Mouse (Mus musculus) liver, embryonic 16.5 days (tissue): Measurements from ENCODE around the gene Zbtb17. TPM values are rescaled to one million over a fixed set of nuclear protein-coding genes. Genes with fewer than 3 reads are reported as not detected.
A peak's percentile ranks its signal among the peaks of the same experiment; 100 is the strongest.

Experiments
- ATAC-seq: fragments of 200-750 bp; cut with Nextera tagmentation; 2 replicates; pipeline ENCODE4 v1.8.0; 2017; ENCODE audit warnings: low read depth, mild to moderate bottlenecking, moderate number of reproducible peaks, moderate library complexity
- H3K27ac ChIP-seq: fragments of 300-500 bp; sonication (generic); 2 replicates; pipeline ENCODE4 v1.5.1; 2014; ENCODE audit warnings: mild to moderate bottlenecking, low read length
- H3K27me3 ChIP-seq: fragments of 300-500 bp; sonication (generic); 2 replicates; pipeline ENCODE4 v1.6.1; 2014; ENCODE audit warnings: low read depth, low read length, mixed read lengths; ENCODE audit not compliant: control insufficient read depth, insufficient read depth
- H3K36me3 ChIP-seq: fragments of 300-500 bp; sonication (generic); 2 replicates; pipeline ENCODE4 v1.6.1; 2014; ENCODE audit warnings: mild to moderate bottlenecking; ENCODE audit not compliant: control insufficient read depth, insufficient read depth
- H3K4me1 ChIP-seq: fragments of 300-500 bp; sonication (generic); 2 replicates; pipeline ENCODE4 v1.6.1; 2014; ENCODE audit warnings: low read depth, low read length, mixed read lengths; ENCODE audit not compliant: control insufficient read depth
- H3K4me2 ChIP-seq: fragments of 300-500 bp; sonication (generic); 2 replicates; pipeline ENCODE4 v1.6.1; 2014; ENCODE audit warnings: low read depth, low read length, mixed read lengths
- H3K4me3 ChIP-seq: fragments of 300-500 bp; sonication (generic); 2 replicates; pipeline ENCODE4 v1.5.1; 2014; ENCODE audit warnings: low read depth, mild to moderate bottlenecking, low read length
- H3K9ac ChIP-seq: fragments of 300-500 bp; sonication (generic); 2 replicates; pipeline ENCODE4 v1.6.1; 2014; ENCODE audit warnings: low read depth, low read length
- H3K9me3 ChIP-seq: fragments of 300-500 bp; sonication (generic); replicated peaks from 2 replicates; pipeline ENCODE4 v1.6.1; 2016; ENCODE audit warnings: low read length; ENCODE audit not compliant: control insufficient read depth
- WGBS: fragments of 180-500 bp; shearing (Covaris S2); extraction: QIAGEN DNeasy Blood & Tissue Kit; methylation state at CpG from one replicate; pipeline ENCODE4 v1.1.7; 2014; ENCODE audit not compliant: insufficient replicate concordance; 5-methylcytosine and 5-hydroxymethylcytosine counted together
- polyA plus RNA-seq: library from polyadenylated mRNA; unstranded; fragments of >200 nt; fragmentation: Nextera tagmentation; extraction: Ambion mirVana; gene quantifications from 2 replicates; pipeline ENCODE4 v1.2.1, GENCODE M21; 2015

Gene Zbtb17
- polyA plus RNA-seq, 1 experiment from 2014 or later = 6.6 TPM

DNA sequence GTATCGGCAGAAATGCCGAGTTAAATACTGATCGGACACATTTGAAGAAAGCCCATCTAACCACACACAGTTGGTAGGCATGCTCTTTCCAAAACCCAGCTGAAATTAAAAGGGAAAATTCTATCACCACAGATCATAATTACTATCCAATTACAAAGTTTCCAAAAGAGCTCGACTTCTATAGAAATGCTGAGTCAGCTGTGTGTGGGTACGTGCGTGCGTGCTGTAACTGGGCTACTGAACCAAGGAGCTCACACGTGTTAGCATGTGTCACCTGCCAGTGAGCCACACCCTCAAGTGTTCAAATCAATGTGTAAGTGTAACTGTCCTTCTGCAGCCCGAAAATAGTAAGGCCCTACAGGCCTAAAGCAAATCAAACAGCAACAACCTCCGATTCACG, 43.1 kb downstream of the Zbtb17 start:
- ATAC-seq = no peak
- peaks cover 72% of the 10 kb centered on the region for H3K36me3 ChIP-seq
- WGBS = 90% methylated on average over 11 of the region's 11 CpGs
- no peaks in the 10 kb centered on the region for H3K27me3 ChIP-seq
- H3K4me3 ChIP-seq = no peak overlapping the region
- H3K27ac ChIP-seq = no peak overlapping the region
- H3K4me1 ChIP-seq = no peaks in the 10 kb centered on the region
- no peak overlapping the region for H3K9ac ChIP-seq
- no peaks in the 10 kb centered on the region; the same call in 1 of the 2 replicates for H3K9me3 ChIP-seq
- no peak overlapping the region for H3K4me2 ChIP-seq

DNA sequence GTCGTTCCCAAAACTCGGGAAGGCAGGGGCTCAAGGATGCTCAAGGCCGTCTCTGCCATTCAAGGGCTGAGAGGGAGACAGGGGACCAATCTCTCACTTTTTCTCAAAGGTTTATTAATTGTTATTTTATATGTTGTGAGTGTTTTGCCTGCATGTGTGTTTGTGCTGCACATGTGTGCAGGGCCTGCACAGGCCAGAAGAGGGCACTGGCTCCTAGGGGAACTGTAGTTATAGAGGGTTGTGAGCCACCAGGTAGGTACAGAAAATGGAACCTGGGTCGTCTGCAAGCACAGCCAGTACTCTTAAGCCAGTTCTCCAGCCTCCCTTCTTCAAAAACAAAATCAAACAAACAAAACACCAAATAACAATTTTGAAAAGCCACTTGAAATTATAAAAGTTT, 44.2 kb downstream of the Zbtb17 start:
- no peak overlapping the region for H3K4me2 ChIP-seq
- H3K36me3 ChIP-seq = peaks cover 71% of the 10 kb centered on the region
- no peaks in the 10 kb centered on the region for H3K27me3 ChIP-seq
- ATAC-seq = no peak
- 83% methylated on average over 4 of the region's 4 CpGs for WGBS
- H3K27ac ChIP-seq = no peak overlapping the region
- no peaks in the 10 kb centered on the region for H3K4me1 ChIP-seq
- H3K9ac ChIP-seq = no peak overlapping the region
- no peaks in the 10 kb centered on the region; the same call in 1 of the 2 replicates for H3K9me3 ChIP-seq
- H3K4me3 ChIP-seq = no peak overlapping the region

DNA sequence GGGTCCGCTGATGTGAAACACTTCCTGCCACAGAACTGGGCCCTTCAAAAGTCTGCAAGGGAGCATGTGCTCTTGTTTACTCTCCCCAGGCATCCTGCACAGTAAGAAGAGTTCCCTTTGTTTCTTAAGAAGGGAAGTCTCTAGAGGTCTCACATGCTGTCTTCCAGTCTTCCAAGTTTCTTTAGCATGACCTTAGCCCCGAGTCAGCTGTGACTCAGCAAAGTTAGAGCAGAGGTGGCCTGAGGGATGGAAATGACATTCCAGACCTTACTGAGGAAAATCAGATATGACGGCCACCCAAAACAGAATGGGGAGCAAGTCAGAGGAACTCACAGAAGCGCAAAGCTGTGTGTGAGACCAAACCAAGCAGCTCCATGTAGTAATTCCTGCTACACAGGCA, 56.2 kb downstream of the Zbtb17 start:
- Histone ChIP-seq H3K4me1 (no peaks in the 10 kb centered on the region; the same call in none of the 2 replicates), H3K27me3 (no peaks in the 10 kb centered on the region), H3K4me2 (no peak overlapping the region), H3K4me3 (no peak overlapping the region), H3K9me3 (no peaks in the 10 kb centered on the region), H3K9ac (no peak overlapping the region), H3K27ac (no peak overlapping the region), H3K36me3 (no peaks in the 10 kb centered on the region)
- 63% methylated on average over 4 of the region's 4 CpGs for WGBS
- ATAC-seq = no peak

DNA sequence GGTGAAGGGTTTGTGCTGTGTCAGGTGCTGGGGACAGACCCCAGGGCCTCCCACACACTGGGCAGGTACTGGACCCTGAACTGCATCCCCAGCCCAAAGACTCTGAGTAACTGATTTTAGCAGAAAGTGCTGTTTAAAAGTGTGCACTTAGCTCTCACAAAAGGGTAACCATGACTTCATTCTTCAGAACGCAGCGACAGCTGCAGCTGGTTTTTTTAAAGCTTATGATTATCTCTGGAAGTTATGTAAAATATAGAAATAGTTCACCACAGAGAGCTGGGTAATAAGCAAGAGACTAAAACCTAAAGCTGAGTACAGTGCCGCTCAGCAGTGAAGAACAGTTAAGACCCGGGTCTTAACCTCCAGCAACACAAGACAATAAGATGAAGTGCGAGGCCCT, 56.6 kb downstream of the Zbtb17 start:
- H3K9ac ChIP-seq = no peak overlapping the region
- no peaks in the 10 kb centered on the region for H3K9me3 ChIP-seq
- H3K27ac ChIP-seq = no peak overlapping the region
- 78% methylated on average over 5 of the region's 5 CpGs for WGBS
- ATAC-seq = no peak
- no peaks in the 10 kb centered on the region; the same call in none of the 2 replicates for H3K4me1 ChIP-seq
- no peaks in the 10 kb centered on the region for H3K36me3 ChIP-seq
- no peak overlapping the region for H3K4me2 ChIP-seq
- H3K27me3 ChIP-seq = no peaks in the 10 kb centered on the region
- no peak overlapping the region for H3K4me3 ChIP-seq

GRCm38 (mm10) chr4:141502723-141503122, 58.3 kb downstream of the Zbtb17 start:
- 85% methylated on average over 5 of the region's 5 CpGs for WGBS
- no peaks in the 10 kb centered on the region for H3K27me3 ChIP-seq

DNA sequence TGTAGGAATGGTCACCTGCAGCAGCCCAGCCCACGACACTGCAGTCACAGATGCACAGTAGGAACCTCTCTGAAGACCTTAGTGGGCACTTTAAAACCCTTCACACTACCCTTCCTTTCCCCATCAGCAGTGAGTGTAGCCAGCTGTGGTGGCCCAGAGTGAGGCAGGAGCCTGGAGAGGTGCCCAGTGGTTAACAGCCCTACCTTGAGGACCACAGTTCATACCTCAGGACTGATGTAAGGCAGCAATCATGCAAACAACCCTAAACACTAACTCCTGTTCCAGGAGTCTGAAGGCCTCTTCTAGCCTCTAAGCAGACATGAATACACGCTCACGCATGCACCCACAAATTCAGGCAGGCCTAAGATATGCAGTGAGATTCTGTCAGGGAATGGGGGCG, 60.0 kb downstream of the Zbtb17 start:
- WGBS = 92% methylated on average over 4 of the region's 4 CpGs
- Histone ChIP-seq H3K27me3 (no peaks in the 10 kb centered on the region), H3K27ac (no peak overlapping the region), H3K9ac (no peak overlapping the region), H3K9me3 (no peaks in the 10 kb centered on the region), H3K4me1 (peaks cover 10% of the 10 kb centered on the region), H3K4me3 (no peak overlapping the region), H3K36me3 (no peaks in the 10 kb centered on the region), H3K4me2 (no peak overlapping the region)
- no peak for ATAC-seq

More at GRCm38 (mm10) chr4:141502723-141503122, 58.3 kb downstream of the Zbtb17 start:
- no peaks in the 10 kb centered on the region for H3K36me3 ChIP-seq
- H3K4me1 ChIP-seq = peaks cover 10% of the 10 kb centered on the region
- no peak for ATAC-seq
- H3K27ac ChIP-seq = no peak overlapping the region
- H3K4me2 ChIP-seq = no peak overlapping the region
- no peaks in the 10 kb centered on the region for H3K9me3 ChIP-seq
- H3K4me3 ChIP-seq = no peak overlapping the region
- H3K9ac ChIP-seq = no peak overlapping the region

DNA sequence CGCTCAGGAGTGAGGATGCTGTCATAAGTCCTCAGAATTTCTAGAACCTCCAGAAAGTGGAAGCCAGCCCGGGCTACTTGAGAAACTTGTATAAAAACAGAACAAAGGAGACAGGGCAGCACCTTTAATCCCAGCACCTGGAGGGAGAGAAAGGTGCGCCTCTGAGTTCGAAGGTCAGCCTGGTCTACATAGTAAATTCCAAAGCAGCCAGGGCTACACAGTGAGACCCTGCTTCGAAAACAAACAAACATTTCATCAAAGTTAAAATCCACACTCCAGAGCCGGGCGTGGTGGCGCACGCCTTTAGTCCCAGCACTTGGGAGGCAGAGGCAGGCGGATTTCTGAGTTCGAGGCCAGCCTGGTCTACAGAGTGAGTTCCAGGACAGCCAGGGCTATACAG, 61.4 kb downstream of the Zbtb17 start:
- Histone ChIP-seq H3K36me3 (no peaks in the 10 kb centered on the region), H3K27ac (no peak overlapping the region)

DNA sequence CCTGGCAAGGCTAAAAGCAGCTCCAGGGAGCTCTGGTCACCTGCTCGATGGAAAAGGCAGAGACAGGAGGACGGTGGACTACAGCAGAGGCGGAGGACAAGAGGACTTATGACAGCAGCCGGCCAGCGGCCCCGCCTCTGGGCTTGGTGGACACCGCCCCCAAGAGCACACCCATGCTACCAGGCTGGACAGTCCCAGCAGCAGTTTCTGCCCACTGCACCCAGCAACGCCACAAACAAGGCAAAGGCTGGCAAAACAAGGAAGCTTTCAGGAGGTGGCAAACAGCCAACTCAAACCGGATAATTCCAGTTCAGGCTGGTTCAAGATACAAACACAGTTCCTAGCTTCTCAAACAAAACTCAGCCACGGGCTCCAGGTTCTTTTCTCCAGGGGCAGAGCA, 61.9 kb downstream of the Zbtb17 start:
- Histone ChIP-seq H3K27me3 (no peaks in the 10 kb centered on the region), H3K36me3 (no peaks in the 10 kb centered on the region), H3K9me3 (no peaks in the 10 kb centered on the region), H3K4me1 (peaks cover 18% of the 10 kb centered on the region), H3K4me3 (no peak overlapping the region), H3K4me2 (no peak overlapping the region), H3K9ac (no peak overlapping the region), H3K27ac (peak overlapping the region; percentile 43; the same call in 1 of the 2 replicates)
- 61% methylated on average over 10 of the region's 10 CpGs for WGBS
- peak; percentile 77 for ATAC-seq

More for the DNA sequence above, 61.4 kb downstream of the Zbtb17 start:
- no peak for ATAC-seq
- H3K9ac ChIP-seq = no peak overlapping the region
- H3K9me3 ChIP-seq = no peaks in the 10 kb centered on the region
- H3K4me1 ChIP-seq = peaks cover 15% of the 10 kb centered on the region
- WGBS = 86% methylated on average over 10 of the region's 11 CpGs
- no peak overlapping the region for H3K4me3 ChIP-seq
- H3K27me3 ChIP-seq = no peaks in the 10 kb centered on the region
- no peak overlapping the region for H3K4me2 ChIP-seq

DNA sequence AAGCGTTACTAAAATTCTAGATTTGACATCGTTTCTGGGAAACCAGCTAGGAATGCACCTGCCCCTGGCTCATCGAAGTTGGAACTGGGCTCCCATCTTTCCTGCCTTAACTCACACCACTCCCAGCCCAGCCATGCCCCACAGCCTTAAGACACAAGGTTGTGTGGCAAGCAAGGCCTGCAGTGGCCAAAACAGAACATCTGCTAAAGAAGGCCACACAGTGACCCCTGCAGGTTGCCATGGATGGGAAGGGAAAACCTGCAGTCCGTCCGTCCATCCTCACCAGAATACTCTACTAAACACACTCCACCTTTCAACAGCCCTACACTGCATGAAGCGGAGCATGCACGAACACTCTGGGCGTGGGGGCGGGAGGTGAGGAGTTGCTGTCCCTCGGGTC, 62.4 kb downstream of the Zbtb17 start:
- 70% methylated on average over 10 of the region's 10 CpGs for WGBS
- H3K36me3 ChIP-seq = no peaks in the 10 kb centered on the region
- H3K9ac ChIP-seq = no peak overlapping the region
- ATAC-seq = no peak
- H3K27me3 ChIP-seq = no peaks in the 10 kb centered on the region
- H3K27ac ChIP-seq = peak overlapping the region; percentile 43
- H3K9me3 ChIP-seq = no peaks in the 10 kb centered on the region
- H3K4me1 ChIP-seq = peaks cover 19% of the 10 kb centered on the region
- H3K4me3 ChIP-seq = no peak overlapping the region
- no peak overlapping the region for H3K4me2 ChIP-seq
